In the genomic region with DNA sequence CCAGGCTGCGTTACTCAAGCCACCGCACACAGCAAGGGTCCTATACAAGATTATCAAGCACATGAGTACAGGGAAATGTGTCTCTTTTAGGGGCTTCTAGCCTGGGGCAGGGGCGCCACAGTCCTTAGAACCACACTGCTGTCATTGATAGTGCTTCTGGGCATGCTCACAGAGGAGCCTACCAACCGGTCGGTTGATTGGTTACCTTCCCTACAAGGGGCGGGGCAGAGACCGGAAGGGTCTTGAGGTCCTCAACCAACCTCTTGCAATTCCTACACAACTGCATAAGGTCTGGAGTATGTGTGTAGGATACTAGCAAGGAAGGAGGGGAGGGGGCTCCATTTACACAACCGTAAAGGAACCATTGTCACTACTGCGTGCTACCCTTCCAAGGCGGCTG, we compare ENCODE assay signal across 32 mouse cellular contexts. TPM values are rescaled to one million over a fixed set of nuclear protein-coding genes. Genes with fewer than 3 reads are reported as not detected.
"Had no signal": no experiment of that assay in that cellular context is flagged by ENCODE, and none has a peak within 500 bp of the region (broad histone marks: within the 10 kb centered on the region; RNA-seq: fewer than 3 reads in every experiment).

No protein-coding gene starts in this region.

- H3K4me3 ChIP-seq: gastrocnemius, adult 2 months; heart, embryonic 13.5 days; heart, embryonic 15.5 days; hindbrain, embryonic 10.5 days; hindbrain, embryonic 12.5 days; intestine, embryonic 15.5 days; layer of hippocampus, adult 2 months; limb, embryonic 13.5 days; limb, embryonic 15.5 days; liver, embryonic 12.5 days had no signal

- H3K36me3 ChIP-seq: heart, embryonic 13.5 days; heart, embryonic 15.5 days; hindbrain, embryonic 10.5 days; hindbrain, embryonic 12.5 days; intestine, embryonic 15.5 days; limb, embryonic 13.5 days; limb, embryonic 15.5 days; liver, embryonic 12.5 days had no signal

- H3K9ac ChIP-seq: heart, embryonic 13.5 days; heart, embryonic 15.5 days; hindbrain, embryonic 12.5 days; hindbrain, embryonic 14.5 days; intestine, embryonic 15.5 days; limb, embryonic 13.5 days; limb, embryonic 15.5 days; liver, embryonic 12.5 days had no signal

- H3K4me1 ChIP-seq: heart, embryonic 13.5 days; heart, embryonic 15.5 days; hindbrain, embryonic 12.5 days; intestine, embryonic 15.5 days; limb, embryonic 13.5 days; limb, embryonic 15.5 days had no signal

- H3K4me2 ChIP-seq: heart, embryonic 11.5 days; heart, embryonic 13.5 days; heart, embryonic 15.5 days; hindbrain, embryonic 12.5 days; hindbrain, embryonic 14.5 days; intestine, embryonic 15.5 days; limb, embryonic 13.5 days; limb, embryonic 15.5 days; liver, embryonic 12.5 days had no signal

- H3K27me3 ChIP-seq: heart, embryonic 13.5 days; heart, embryonic 15.5 days; hindbrain, embryonic 12.5 days; intestine, embryonic 15.5 days; limb, embryonic 13.5 days; limb, embryonic 15.5 days; liver, embryonic 12.5 days had no signal

- H3K9me3 ChIP-seq: heart, embryonic 13.5 days; heart, embryonic 15.5 days; hindbrain, embryonic 10.5 days; hindbrain, embryonic 12.5 days; intestine, embryonic 15.5 days; limb, embryonic 13.5 days; limb, embryonic 15.5 days; liver, embryonic 12.5 days had no signal

- DNase-seq: gastrocnemius, adult 2 months; gastrocnemius, postnatal 10 days; gastrocnemius, postnatal 25 days; heart, adult 18-20 months; heart, postnatal 4 days; kidney, adult 18-20 months; kidney, adult 8-10 months; kidney, postnatal 10 days; kidney, postnatal 25 days; kidney, postnatal 4 days; layer of hippocampus, postnatal 36 days; left cerebral cortex, postnatal 4 days had no signal

- ATAC-seq: hindbrain, embryonic 16.5 days; inflammation-experienced regulatory T-cells, adult 6 months; intestine, embryonic 15.5 days; intestine, postnatal 0 days; liver, embryonic 12.5 days had no signal

- H3K27ac ChIP-seq: gastrocnemius, adult 2 months; heart, embryonic 13.5 days; heart, embryonic 15.5 days; hindbrain, embryonic 10.5 days; hindbrain, embryonic 12.5 days; hindbrain, embryonic 14.5 days; intestine, embryonic 15.5 days; layer of hippocampus, adult 2 months; limb, embryonic 13.5 days; limb, embryonic 15.5 days; liver, embryonic 12.5 days had no signal

RNA-seq across cellular contexts. Expression of gene Pkd1l2, which starts 53.6 kb away (rescaled TPM):
- total RNA-seq: granulocyte monocyte progenitor cell, adult 5-6 weeks; heart, adult 18-20 months; heart, postnatal 25 days; left cerebral cortex, postnatal 10 days; left cerebral cortex, postnatal 4 days; liver, adult 2 months had no signal
- polyA plus RNA-seq: heart, embryonic 13.5 days; hindbrain, embryonic 10.5 days; hindbrain, embryonic 12.5 days; intestine, embryonic 15.5 days; kidney, embryonic 14.5 days; limb, embryonic 11.5 days; limb, embryonic 13.5 days; liver, adult 2 months had no signal
